Mouse (Mus musculus): ENCODE measurements around the gene Got1.

- TF ChIP-seq TAL1 (IDR thresholded peaks at IDR 0.05; ENCODE audit: low read length) (no peak), GATA1 (IDR thresholded peaks at IDR 0.05; ENCODE audit: low read length) (no peak)
These were observed 56.3 kb downstream of the Got1 start for GRCm38 (mm10) chr19:43467927-43468685.
